Mouse (Mus musculus) adrenal gland, adult 2 months (tissue): ENCODE results near the gene C77080. TPM values are rescaled to one million over a fixed set of nuclear protein-coding genes. Genes with fewer than 3 reads are reported as not detected.

Experiments
- DNase-seq: peaks from one replicate; pipeline ENCODE4 v3.0.0; 2021
- polyA plus RNA-seq: library from polyadenylated mRNA; depleted of rRNA; stranded (reverse); fragments of >200 nt; gene quantifications from 2 replicates; pipeline ENCODE4 v1.2.3, GENCODE M21; 2012
- total RNA-seq, 2 experiments: library from RNA; stranded (reverse); gene quantifications; 2 replicates each; pipeline ENCODE4 v1.2.3; 2021

Gene C77080
- total and polyA plus RNA-seq, 3 experiments, result 15.5 to 30.5 (median 21.3) TPM

DNA sequence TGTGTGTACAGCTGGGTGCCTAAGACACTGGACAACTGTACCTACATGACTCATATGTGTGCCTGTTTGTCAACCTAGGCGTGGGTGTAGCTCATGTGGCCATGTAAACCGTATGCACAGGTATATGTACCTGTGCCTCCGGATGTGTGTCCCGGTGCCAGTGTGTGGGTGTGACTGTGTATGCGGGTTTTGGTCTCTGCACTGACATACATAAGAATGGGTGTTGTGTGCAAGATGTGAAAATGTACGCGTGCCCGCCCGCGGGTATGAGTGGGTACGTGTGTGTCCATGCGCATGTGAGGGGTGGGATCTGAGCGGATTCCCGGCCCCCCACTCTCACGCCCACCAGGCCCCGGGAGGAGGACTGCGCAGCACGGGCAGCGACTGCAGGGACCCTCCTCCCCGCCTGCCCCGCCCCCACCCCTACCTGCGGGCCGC lies 22.6 kb downstream of the C77080 start:
- no peak for DNase-seq

DNA sequence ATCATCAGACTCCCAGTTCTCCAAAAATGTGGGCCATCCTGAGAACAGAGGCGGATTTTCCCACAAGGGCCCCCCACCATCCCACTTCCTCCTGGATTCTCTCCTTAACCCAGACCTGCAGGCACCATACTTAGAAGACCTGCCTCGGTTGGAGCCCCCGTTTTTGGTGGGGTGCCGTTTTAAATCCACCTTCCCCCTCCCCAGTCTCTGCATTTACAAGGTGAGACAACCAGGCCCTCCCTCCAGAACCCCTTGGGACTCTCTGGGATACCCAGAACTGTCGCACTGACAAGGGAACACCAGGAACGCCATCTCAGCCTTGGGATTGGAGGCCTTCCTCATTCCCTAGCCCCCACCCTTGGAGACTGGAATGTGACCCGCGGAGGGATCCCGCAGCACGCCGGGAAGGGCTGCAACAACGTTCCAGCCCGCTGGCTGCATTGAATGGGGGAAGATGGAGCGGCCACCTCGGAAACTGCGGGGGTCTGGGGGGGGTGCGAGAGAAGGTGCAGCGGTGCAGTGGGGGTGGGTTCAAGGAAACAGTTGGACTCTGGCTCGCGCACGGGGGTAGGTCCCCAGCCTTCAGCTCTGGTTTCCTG lies 23.3 kb downstream of the C77080 start:
- DNase-seq, result no peak

DNA sequence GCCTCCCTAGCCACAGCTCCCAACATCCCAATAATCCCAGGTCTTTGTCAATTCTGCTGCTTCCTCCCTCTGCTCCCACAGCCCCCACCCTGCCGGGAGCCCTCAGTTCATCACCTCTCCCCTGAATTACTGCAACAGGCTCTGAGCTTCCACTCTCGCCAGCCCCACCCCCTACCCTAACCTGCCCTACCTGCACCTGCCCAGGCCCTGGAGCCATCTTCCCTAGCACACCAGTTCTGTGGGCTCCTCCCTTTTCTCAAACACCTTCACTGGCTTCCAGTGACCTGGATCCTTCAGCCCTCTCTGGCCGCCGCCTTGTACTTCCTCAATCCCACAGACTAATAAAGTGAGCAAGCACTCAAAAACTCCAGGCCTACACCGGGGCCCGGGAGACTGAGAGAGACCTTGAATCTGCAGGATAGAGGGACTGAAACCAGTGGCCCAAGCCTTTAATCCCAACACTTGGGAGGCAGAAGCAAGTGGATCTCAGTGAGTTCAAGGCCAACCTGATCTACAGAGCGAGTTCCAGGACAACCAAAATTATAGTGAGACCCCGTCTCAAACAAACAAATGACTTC lies 24.9 kb downstream of the C77080 start:
- DNase-seq, result no peak

DNA sequence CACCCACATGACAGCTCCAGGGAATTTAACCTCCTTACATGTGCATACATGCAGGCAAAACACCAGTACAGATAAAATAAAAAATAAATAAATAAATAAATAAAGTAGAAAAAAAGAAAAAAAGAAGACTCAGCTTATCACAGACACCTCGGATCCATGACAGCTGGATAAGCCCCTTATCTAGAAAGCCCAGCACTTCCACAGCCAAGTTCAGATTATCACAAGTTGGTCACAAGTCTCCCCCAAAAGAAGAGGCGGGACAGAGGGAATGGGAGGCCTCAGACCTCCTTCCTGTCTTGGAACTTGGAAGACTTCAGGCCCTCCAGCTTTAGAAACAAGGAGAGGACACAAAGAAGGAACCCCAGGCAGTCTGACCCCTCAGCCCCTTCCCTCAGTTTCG lies 26.1 kb downstream of the C77080 start:
- DNase-seq, result no peak

DNA sequence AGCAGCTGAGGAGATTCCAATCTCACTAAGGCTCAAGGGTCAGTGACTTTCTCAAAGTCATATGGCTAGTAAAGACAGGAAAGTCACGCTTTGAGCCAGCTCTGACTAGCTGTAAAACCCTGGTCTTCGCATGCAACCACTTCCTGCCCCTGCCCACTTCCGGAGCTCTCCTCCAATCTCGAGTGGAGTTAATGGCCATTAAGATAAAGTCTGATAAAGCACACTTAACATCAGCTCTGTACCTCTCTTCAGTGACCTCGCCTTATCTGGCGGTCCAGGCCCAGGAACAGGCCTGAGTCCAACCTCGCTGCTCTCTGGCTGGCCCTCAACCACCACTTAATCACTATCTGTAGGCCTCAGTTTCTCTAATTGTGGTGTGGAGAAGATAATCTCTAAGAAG lies 26.7 kb downstream of the C77080 start:
- DNase-seq, result no peak

DNA sequence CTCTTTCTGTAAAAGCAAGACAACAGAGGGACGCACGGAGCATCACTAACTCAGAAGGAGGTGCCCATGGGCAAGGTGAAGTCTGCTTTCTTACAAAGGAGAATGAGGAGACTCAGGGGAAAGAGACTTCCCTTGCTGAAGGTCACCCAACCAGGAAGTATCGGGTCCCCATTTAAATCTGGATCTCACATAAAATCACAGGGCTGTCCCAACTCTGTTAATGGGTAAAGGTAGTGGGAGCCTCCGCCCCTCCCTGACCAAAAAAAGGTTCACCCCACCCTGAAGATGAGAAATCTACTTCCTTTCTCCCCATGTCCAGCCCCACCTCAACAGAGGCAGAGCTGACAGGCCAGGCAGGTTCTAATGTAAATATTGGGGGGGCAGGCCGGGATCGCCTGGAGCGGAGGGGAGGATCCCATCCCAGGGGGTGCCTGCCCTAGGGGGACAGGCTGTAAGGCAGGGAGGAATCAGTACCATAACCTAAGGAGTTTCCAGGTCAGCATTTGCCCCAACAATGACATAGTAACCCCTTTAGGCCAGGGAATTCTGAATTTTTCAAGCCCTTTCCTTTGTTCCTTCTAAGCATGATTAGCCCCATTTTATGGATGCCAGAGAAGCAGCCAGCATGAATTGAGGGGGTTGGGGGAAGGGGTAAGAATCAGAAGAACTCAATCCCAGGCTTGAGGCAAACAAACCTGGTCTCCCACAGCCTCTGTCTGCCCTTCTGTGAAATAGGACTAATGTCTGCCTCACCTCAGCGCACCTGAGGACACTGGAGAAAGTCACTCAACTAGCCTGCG lies 28.4 kb downstream of the C77080 start:
- no peak for DNase-seq

DNA sequence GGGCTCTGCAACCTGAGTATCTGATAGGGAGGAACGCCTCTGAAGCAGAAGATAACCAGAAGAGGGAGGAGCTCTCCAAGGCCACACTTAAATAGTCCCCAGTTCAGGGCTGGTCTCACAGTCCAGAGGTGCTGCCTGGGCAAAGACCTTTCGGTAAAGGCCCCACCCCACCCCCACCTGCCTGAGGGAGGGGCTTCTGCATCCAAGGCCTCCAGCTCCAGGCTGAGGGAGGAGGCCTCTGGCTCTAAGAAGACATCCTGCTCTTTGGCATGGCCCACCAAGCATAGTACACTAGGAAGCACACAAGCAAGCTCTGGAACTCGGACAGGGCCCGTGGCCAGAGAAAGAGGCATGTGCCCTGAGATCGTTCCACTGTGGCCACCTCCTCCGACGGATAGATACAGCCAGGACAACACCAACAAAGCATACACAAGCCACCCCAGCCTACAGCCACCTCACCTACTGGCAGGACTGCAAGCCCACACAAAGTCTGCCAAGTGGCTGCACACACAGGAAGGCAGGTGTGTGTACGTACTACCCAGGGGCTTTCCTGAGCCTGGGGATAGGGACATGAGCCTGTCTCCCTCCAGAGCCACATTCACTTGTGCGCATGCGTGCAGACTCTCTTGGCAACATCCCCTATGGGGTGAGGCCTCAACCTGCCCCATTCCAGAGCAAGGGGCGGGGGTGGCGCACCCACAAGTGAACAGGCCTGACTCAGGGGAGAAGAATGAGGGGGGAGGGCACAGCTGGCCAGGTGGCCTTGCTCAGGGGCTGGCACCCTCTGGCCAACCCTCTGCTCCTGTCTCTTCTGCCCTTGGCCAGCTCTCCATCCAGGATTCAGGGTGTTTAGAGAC lies 29.4 kb downstream of the C77080 start:
- peak; percentile 83 for DNase-seq

DNA sequence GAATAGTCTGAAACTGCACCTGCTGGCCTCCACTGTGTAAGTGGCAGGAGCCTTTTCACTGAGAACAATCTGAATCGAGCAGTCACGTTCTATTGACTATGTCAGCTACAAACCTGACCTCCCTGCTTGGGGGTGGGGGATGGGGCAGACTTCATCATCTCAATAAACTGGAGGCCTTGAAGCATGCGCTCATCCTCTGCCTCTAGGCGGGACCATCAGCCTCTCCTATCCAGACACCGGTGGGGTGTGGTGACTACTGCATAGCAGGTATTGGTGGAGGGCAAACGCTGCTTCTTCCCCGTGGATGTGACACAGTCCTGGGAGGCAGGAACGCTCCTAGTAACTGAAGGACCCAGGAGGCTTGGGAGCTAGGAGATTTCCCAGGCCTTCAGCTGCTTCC lies 30.3 kb downstream of the C77080 start:
- no peak for DNase-seq

DNA sequence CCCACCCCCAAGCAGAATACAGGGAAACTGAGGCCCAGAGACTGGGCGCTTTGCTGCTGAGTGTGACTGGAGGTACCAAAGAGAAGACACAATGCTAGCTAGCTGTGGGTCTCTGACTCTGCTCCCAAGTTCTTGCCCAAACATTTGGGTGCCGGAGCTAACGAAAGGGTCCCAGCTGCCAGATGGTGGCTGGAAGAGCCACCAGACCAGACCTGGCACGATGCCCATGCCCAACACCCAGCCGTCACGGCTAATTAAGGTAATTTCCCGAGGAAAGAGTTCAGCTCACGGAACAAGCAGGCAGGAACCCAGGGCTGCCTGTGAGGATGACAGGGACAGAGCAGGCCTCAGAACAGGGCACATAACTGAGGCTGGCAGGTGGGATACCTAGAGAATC lies 33.2 kb downstream of the C77080 start:
- no peak for DNase-seq

DNA sequence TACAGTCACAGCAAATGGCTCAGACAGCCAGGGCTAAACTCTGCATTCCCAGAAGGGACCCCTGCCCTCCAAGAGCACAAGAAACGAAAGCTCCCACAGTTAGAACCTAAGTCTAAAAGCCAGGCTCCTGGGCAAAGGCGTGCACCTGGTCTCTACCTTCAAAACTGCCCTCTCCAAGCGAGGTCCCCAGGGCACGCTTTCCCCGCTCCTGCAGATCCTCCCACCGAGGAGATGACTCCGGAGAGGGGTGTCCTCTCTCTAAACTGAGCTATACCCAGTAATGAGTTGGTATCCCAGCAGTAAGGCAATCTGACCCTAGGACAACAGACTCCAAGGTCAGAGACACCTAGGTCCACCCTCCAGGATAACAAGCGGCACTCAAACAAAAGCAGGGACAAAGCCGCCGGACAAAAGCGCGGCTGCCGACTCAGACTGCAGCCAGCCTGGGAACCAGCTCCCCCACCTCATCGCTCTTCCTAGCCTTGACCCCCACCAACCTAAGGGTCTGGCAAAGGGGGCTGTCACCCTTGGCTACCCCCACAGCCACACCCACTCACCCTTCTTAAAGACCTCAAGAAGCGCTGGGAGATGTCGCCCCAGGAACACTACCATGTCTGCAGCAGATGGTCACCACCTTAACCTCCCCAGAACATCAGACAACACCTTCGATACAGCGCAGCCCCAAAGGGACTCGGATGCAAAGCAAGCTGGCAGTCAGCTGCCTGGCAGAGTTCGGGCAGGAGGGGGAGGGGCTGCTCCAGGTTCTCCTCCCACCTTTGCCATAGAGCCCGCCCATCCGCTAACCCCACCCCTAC lies 33.8 kb downstream of the C77080 start:
- no peak for DNase-seq

DNA sequence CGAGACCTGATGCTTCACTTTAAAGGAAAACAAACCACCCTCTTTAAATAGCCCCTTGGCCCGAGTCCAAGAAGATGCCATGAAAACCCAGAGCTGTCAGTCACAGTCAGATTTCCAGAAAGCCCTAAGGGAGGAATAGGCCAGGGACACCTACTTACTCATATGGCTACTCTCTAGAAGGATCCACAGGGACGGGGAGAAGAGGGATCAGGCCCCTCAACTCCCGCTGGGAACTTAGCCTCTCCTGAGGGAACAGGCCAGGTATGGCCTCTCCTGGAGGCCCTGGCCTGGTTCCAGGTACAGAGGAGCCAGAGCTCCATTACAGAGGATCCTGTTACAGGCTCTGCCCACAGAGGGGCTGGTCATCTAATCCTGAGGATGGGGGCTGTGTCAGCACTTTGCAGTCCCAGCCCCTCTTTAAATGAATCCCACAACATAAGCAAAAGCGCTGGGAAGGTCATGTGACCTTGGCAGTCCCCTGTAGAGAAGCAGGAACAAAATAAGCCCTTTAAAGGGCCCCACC lies 34.7 kb downstream of the C77080 start:
- no peak for DNase-seq

DNA sequence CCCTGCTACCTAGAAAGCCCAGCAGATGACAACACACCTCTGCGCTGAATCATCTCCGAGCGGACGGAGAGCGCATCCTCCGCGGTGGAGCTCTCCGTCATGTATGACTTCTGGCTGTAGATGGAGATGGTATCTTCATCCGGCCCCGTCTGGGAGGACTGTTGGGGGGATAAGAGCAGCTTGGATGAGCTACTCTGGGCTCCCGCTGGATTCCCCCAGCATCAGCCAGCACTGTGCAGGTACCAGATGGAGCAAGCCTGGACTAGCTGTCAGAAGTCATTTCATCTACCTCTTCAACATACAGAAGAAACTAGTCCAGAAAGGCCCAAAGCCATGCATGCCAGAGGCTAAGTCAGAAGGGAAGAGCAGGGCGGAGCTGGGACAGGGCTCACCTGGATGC lies 35.9 kb downstream of the C77080 start:
- no peak for DNase-seq

DNA sequence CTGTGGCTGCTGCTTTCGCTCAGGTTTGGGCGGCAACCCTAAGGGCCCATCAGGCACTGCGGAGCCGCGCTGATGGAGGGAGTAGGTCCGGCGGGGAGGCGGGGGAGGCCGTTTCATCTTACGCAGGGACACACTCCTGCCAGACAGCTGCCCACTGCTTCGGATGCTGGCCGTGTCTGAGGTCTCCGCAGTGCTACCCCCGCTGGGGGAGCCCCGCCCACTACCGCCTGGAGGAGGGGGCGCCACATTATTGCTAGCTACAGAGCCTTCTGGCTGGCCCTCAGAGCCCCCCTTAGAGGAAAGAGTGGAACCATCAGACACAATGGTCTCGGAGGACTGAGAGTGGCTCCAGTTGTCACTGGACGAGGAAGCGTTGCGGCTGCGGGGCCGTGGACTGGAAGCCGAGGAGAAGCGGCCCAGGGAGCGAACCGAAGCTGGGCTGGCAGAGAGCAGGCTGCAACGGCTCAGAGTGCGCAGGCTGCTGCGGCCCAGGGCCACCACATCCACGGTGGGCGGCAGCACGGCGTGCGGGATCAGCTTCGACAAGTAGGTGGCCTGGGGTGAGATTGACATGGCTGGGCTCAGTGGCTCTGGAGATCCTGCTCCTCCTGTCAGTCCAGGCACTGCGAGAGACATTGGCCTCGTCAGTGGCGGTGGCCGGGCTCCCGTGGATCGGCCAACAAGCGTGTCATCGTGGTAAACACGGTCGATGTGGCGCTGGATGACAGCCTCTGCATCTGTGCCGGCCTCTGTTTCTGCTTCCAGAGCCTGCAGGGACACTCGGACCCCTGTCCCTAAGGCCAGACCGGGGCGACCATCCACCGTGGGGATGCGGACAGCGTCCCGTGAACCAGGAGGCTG lies 37.6 kb downstream of the C77080 start:
- no peak for DNase-seq

DNA sequence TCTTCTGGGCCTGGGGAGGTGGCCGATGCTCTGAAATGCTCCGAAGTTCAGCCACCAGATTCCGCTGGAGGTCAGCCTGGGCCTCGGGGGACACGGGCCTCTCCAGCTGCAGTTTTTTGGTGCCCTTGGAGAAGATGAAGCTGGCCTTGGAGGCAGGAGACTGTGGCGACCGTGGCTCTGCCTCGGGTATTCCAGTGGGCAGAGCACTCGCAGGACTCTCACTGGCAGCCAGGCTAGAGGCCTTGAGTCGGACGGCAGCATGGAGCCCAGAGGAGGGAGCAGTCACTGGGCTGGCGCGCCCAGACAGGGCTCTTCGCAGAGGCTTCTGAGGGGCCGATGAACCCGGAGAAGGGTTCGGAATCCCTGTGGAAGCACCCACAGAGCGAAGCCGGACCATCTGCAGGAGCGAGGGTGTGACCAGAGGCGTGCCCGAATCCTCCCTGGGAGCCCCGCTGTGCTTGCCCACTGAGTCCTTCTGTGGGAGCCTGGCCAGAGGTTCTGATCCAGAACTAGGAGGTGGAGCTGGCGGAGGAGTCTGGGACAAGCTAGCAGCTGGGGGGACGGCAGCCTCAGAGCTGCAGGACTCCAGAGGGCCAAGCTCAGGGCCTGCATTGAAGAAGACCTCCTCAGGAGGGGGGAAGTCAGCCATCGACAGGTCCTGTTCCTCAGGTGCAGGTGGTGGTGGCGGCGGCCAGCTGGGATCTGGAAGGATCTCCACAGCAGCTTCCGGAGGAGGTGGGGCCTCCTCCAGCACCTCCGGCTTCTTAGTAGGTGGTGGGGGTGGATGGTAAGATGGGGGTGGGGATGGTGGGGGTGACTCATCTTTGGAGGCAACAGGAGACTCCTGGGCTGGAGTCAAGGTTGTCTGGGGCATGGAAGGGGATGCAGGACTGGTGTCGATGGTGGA lies 38.9 kb downstream of the C77080 start:
- DNase-seq, result peak; percentile 47

DNA sequence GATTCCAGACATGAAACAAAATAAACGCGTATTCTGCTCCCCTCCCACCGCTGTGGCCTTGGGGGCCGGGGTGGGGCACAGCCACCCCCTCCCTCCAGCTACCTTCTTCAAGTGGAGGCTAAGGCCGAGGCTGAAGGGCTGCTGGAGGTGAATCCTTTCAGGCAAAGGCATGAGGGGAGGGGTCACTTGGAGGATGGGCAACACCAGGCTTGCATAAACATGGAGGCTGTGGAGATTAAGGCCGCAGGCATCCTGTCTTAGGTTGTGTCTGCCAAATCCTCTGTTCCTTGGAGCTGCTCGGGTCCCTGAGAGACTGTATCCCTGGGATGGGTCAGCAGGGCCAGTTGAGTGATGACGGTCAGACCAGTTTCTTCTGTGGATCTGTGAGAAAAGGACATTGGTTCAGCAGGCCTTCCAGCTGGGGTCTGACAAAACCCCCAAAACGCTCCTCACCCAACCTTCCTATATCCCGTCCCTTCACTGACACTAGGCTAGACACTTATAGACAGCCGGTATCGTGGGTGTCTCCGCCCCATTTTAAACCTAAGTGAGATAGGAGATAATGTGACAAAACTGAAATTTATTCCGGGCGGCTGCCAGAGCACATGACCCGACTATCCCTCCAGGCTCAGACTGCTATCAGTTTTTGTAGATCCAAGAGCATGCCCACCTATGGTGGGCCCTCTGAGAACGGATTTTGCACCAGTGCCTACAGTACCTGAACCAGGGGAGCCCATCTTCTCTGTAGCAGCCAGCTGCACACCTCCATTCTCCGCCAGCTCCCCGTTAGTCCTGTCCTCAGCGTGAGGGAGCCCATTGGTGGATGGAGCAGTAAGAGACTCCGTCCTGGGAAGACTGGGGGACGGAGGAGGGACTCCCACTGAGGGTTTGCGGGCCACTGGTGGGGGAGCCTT lies 39.9 kb downstream of the C77080 start:
- no peak for DNase-seq

DNA sequence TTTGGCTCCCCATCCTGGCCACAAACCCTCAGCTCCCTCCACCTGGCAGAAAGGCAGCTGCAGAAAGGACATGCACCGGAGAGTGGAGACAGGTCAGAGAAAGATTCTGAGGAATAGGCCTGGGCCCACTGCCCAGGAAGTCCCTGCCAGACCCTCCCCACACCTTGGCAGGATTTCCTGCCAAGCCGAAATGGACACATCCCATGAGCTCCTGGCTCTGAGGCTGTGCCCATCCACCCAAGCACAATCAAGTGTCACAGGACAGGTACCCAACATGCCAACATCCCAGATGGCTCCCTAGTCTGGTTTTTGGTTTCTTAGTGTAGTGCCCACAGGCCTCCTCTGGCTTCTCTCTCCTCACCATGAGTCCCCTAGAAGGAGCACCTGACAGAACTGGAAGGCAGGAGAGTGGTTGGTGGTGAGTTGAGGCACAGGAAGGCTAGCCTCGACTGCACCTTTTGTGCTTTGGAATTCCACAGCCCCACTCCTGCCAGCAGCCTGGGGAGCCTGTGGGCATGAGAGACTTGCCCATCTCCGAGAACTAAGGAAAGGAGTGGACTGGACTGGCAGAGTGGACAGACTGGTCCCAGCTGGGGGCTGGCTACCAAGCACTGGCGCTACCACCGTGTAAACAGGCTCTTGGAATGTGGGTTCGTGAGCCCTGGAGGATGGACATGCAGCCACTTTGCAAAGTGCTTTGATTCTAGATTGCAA lies 40.7 kb downstream of the C77080 start:
- no peak for DNase-seq

DNA sequence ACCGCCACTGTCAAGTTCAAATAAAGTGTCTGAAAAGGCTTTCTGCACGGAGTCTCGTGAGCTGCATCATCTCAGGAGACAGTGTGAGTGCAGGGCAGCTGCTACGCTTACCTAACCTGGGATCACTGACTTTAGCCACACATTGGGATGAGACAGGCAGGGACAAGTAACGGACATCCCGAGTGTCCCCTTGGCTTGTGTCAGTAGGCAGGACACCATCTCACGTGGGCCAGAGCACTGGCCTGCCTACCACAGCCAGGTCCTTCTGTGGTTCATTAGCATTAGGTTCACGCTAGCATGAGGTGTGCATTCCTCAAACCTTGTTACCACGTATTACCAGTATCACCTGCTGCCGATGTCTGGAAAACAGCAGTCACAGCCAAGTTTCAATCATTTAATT lies 42.0 kb downstream of the C77080 start:
- DNase-seq, result no peak
